Mouse (Mus musculus) forebrain, embryonic 11.5 days (tissue): ENCODE measurements around the gene Trim69. TPM values are rescaled to one million over a fixed set of nuclear protein-coding genes. Genes with fewer than 3 reads are reported as not detected.

Source experiments
- ATAC-seq: fragments of 200-750 bp; cut with Nextera tagmentation; replicated peaks from 2 replicates; pipeline ENCODE4 v1.8.0; 2017; ENCODE audit warnings: moderate TSS enrichment; ENCODE audit not compliant: low FRiP score
- DNase-seq: peaks from one replicate; pipeline ENCODE4 v3.0.0-alpha.2; 2017; ENCODE audit warnings: low spot score
- H3K27ac ChIP-seq: fragments of 300-500 bp; sonication (generic); 2 replicates; pipeline ENCODE4 v1.5.1; 2014; ENCODE audit warnings: low read depth, low read length
- H3K27me3 ChIP-seq: fragments of 300-500 bp; sonication (generic); 2 replicates; pipeline ENCODE4 v1.6.1; 2014; ENCODE audit warnings: mild to moderate bottlenecking, low read length, mixed read lengths; ENCODE audit not compliant: control insufficient read depth, insufficient read depth
- H3K36me3 ChIP-seq: fragments of 300-500 bp; sonication (generic); 2 replicates; pipeline ENCODE4 v1.6.1; 2014; ENCODE audit warnings: mild to moderate bottlenecking, low read length, moderate library complexity, mixed read lengths; ENCODE audit not compliant: control insufficient read depth, insufficient read depth
- H3K4me1 ChIP-seq: fragments of 300-500 bp; sonication (generic); replicated peaks from 2 replicates; pipeline ENCODE4 v1.6.1; 2014; ENCODE audit warnings: low read length, mixed read lengths; ENCODE audit not compliant: control insufficient read depth, insufficient read depth
- H3K4me2 ChIP-seq: fragments of 300-500 bp; sonication (generic); 2 replicates; pipeline ENCODE4 v1.6.1; 2014; ENCODE audit warnings: low read depth, mild to moderate bottlenecking, low read length, moderate library complexity, mixed read lengths; ENCODE audit not compliant: severe bottlenecking
- H3K4me3 ChIP-seq: fragments of 300-500 bp; sonication (generic); 2 replicates; pipeline ENCODE4 v1.5.1; 2014; ENCODE audit warnings: low read depth, low read length
- H3K9ac ChIP-seq: fragments of 300-500 bp; sonication (generic); 2 replicates; pipeline ENCODE4 v1.6.1; 2014; ENCODE audit warnings: low read length
- H3K9me3 ChIP-seq: fragments of 300-500 bp; sonication (generic); 2 replicates; pipeline ENCODE4 v1.6.1; 2016; ENCODE audit warnings: low read length, mixed read lengths; ENCODE audit not compliant: control insufficient read depth
- WGBS: fragments of 180-500 bp; shearing (Covaris S2); extraction: QIAGEN DNeasy Blood & Tissue Kit; methylation state at CpG from one replicate; pipeline ENCODE4 v1.1.7; 2014; 5-methylcytosine and 5-hydroxymethylcytosine counted together
- polyA plus RNA-seq: library from polyadenylated mRNA; unstranded; fragments of >200 nt; fragmentation: Nextera tagmentation; extraction: Ambion mirVana; gene quantifications from 2 replicates; pipeline ENCODE4 v1.2.1, GENCODE M21; 2014

Trim69 gene
- polyA plus RNA-seq, 1 experiment from 2014 or later = not detected

GRCm38 (mm10) chr2:122137839-122138465, 22.5 kb upstream of the Trim69 start:
- no peak overlapping the region for H3K4me3 ChIP-seq
- no peak overlapping the region for H3K9ac ChIP-seq
- H3K4me2 ChIP-seq = no peak overlapping the region
- H3K36me3 ChIP-seq = no peaks in the 10 kb centered on the region
- ATAC-seq (no peak), DNase-seq (no peak)
- WGBS = 67% methylated on average over 5 of the region's 5 CpGs
- H3K4me1 ChIP-seq = no peaks in the 10 kb centered on the region
- H3K27ac ChIP-seq = no peak overlapping the region
- H3K27me3 ChIP-seq = no peaks in the 10 kb centered on the region
- no peaks in the 10 kb centered on the region for H3K9me3 ChIP-seq

- 84% methylated on average over 2 of the region's 2 CpGs for WGBS
- Histone ChIP-seq H3K27me3 (no peaks in the 10 kb centered on the region), H3K36me3 (no peaks in the 10 kb centered on the region), H3K9me3 (no peaks in the 10 kb centered on the region), H3K4me1 (no peaks in the 10 kb centered on the region), H3K4me2 (no peak overlapping the region), H3K27ac (no peak overlapping the region), H3K9ac (no peak overlapping the region), H3K4me3 (no peak overlapping the region)
- ATAC-seq (no peak), DNase-seq (no peak)
Measured at GRCm38 (mm10) chr2:122140815-122141214, 19.7 kb upstream of the Trim69 start.

- Histone ChIP-seq H3K27me3 (no peaks in the 10 kb centered on the region), H3K9me3 (no peaks in the 10 kb centered on the region), H3K9ac (no peak overlapping the region), H3K36me3 (no peaks in the 10 kb centered on the region), H3K4me1 (no peaks in the 10 kb centered on the region), H3K4me3 (no peak overlapping the region), H3K4me2 (no peak overlapping the region), H3K27ac (no peak overlapping the region)
- ATAC-seq = no peak
- no peak for DNase-seq
- WGBS = 77% methylated on average over 5 of the region's 5 CpGs
Measured at GRCm38 (mm10) chr2:122141332-122141967, 19.1 kb upstream of the Trim69 start.

- 91% methylated on average over 3 of the region's 3 CpGs for WGBS
- no peak overlapping the region for H3K27ac ChIP-seq
- H3K4me3 ChIP-seq = no peak overlapping the region
- DNase-seq (no peak), ATAC-seq (no peak)
- no peaks in the 10 kb centered on the region for H3K27me3 ChIP-seq
- H3K9me3 ChIP-seq = no peaks in the 10 kb centered on the region
- no peaks in the 10 kb centered on the region for H3K36me3 ChIP-seq
- H3K4me2 ChIP-seq = no peak overlapping the region
- no peak overlapping the region for H3K9ac ChIP-seq
- peaks cover 2% of the 10 kb centered on the region; the same call in 1 of the 2 replicates for H3K4me1 ChIP-seq
Measured at GRCm38 (mm10) chr2:122143111-122143510, 17.4 kb upstream of the Trim69 start.

- Histone ChIP-seq H3K9me3 (no peaks in the 10 kb centered on the region), H3K27me3 (no peaks in the 10 kb centered on the region), H3K4me2 (no peak overlapping the region), H3K36me3 (no peaks in the 10 kb centered on the region), H3K4me1 (peaks cover 2% of the 10 kb centered on the region; the same call in 1 of the 2 replicates), H3K9ac (no peak overlapping the region), H3K4me3 (no peak overlapping the region), H3K27ac (no peak overlapping the region)
- ATAC-seq = no peak
- DNase-seq = no peak
- 70% methylated on average over 4 of the region's 4 CpGs for WGBS
Measured at GRCm38 (mm10) chr2:122145756-122146155, 14.7 kb upstream of the Trim69 start.

GRCm38 (mm10) chr2:122146687-122147086, 13.8 kb upstream of the Trim69 start:
- no peaks in the 10 kb centered on the region for H3K27me3 ChIP-seq
- no peak for DNase-seq
- H3K4me2 ChIP-seq = no peak overlapping the region
- H3K27ac ChIP-seq = no peak overlapping the region
- H3K36me3 ChIP-seq = no peaks in the 10 kb centered on the region
- ATAC-seq = no peak
- no peak overlapping the region for H3K4me3 ChIP-seq
- WGBS = 86% methylated on average over 6 of the region's 6 CpGs
- H3K9ac ChIP-seq = no peak overlapping the region
- H3K4me1 ChIP-seq = peaks cover 2% of the 10 kb centered on the region; the same call in 1 of the 2 replicates
- H3K9me3 ChIP-seq = no peaks in the 10 kb centered on the region

- WGBS = under 1% methylated on average over 40 of the region's 40 CpGs
- ATAC-seq = peak; percentile 99
- Histone ChIP-seq H3K4me3 (peak within 1 kb of the TSS; percentile 53), H3K27ac (no peak within 1 kb of the TSS), H3K9ac (peak within 1 kb of the TSS; percentile 76), H3K4me1 (peaks cover 2% of the 10 kb centered on the region; the same call in 1 of the 2 replicates), H3K27me3 (no peaks in the 10 kb centered on the region), H3K4me2 (peak within 1 kb of the TSS; percentile 76), H3K36me3 (no peaks in the 10 kb centered on the region), H3K9me3 (no peaks in the 10 kb centered on the region)
- DNase-seq = peak; percentile 95
Measured at GRCm38 (mm10) chr2:122147508-122148241, 12.8 kb upstream of the Trim69 start, which contains the start of gene B2m. TSS of gene B2m (plus strand) at chr2:122147686.

- H3K36me3 ChIP-seq = no peaks in the 10 kb centered on the region
- WGBS = 41% methylated on average over 18 of the region's 18 CpGs
- ATAC-seq (0 out of 2 replicates have a peak, but pooled peaks have one; percentile 0), DNase-seq (no peak)
- peaks cover 2% of the 10 kb centered on the region; the same call in 1 of the 2 replicates for H3K4me1 ChIP-seq
- no peaks in the 10 kb centered on the region for H3K9me3 ChIP-seq
- no peaks in the 10 kb centered on the region for H3K27me3 ChIP-seq
- H3K4me2 ChIP-seq = peak overlapping the region; percentile 76
- peak overlapping the region; percentile 76 for H3K9ac ChIP-seq
- H3K27ac ChIP-seq = no peak overlapping the region
- H3K4me3 ChIP-seq = peak overlapping the region; percentile 53
Measured at GRCm38 (mm10) chr2:122148242-122148917, 12.1 kb upstream of the Trim69 start.
